Mouse (Mus musculus): ENCODE measurements around the gene Ptprr.

Gene Ptprr

GRCm38 (mm10) chr10:116121463-116121862 is 103.5 kb downstream of the Ptprr start:
- DNase-seq: no peak

- DNase-seq: no peak
Observed at GRCm38 (mm10) chr10:116123808-116124207, 105.8 kb downstream of the Ptprr start.

GRCm38 (mm10) chr10:116125364-116125763 is 107.4 kb downstream of the Ptprr start:
- no peak for DNase-seq

DNA sequence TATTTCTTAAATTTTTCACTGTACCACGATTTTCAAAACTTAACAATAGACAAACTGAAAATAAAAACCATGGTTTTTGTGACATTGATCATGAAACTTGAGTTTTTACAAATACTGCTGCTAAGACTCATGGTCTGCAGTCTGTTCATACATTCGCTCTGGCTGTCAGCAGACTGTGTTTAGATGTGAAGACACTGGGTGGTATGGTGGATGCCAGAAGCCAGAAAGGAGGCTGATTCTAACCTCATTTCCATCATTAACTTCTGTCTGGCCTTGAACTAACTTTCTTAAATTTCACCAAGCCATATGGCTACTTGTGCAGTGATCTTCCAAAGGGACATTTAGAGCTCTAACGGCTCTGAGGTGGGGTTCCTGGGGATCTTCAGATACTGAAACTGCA is 112.4 kb downstream of the Ptprr start:
- no peak for DNase-seq

DNA sequence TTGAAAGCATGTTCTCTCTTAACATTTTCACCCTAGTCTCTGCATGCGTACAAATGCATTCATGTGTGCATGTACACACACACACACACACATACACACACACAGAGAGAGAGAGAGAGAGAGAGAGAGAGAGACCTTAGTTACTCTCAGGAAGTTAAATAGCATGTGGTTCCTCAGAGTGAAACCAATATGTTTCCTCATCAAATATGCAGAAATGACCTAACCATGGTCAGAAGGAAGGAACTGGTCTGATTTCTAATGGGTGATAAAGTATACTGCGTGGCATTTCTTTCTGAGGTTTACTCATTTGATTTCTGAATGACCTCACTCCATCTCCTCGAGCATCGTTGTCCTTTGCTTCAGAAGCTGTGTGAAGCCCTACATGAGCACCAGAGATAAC is 113.2 kb downstream of the Ptprr start:
- DNase-seq: no peak

DNA sequence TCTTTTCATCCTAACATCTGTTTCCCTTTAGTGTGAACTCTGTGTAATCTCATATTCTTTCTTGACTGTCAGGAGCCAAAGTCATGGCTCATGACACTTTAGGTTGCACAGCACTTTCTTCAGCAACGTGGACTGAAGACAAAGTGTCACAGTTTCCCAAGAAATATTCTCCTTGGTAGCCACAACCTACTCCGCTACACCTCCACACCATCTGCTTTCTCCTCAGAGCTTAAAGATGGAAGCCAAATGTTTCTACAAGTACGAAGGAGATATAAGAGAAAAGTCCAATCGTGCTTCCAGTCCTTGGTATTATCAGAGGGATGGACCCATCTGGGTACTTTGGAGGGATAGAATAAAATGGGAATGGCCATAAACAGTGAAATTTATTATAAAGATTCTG is 114.2 kb downstream of the Ptprr start:
- no peak for DNase-seq

GRCm38 (mm10) chr10:116135187-116135586 is 117.2 kb downstream of the Ptprr start:
- DNase-seq: no peak

DNA sequence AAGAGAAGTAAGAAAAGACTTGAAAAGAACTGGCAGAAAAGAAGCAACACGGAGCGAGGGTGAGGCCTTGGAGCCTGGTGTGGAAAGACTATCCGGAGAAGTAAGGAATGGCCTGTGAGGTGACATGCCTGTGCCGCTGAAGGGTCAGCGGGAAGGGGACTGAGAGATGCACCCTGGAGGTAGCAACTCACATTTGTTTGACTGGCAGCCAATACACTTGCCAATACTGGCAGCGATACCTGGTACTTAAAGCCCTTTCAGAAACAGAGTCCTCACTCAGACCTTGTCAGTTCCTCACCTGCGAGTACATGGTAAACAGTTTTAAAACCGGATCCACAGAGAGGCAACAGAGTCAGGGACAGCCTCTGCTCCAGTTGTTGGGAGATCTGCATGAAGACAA is 122.2 kb downstream of the Ptprr start:
- no peak for DNase-seq

DNA sequence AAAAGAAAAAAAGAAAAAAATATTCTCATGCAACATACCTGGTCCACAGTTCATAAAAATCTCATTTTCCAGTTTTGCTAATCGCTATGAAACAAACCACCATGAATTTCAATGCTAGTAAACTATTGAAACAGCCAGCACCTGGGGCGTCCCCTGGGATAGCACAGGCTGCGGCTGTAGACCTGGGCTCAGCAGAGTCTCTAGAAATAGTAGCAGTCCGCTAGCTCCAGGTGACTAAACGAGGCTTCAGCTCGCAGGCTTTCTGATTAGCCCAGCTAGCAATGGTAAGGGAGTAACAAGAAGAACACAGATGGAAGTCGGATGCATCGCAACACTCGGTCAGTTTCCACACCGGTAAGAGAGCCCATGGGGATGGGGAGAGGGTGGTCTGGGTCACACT is 125.7 kb downstream of the Ptprr start:
- no peak for DNase-seq

- no peak for DNase-seq
Observed at GRCm38 (mm10) chr10:116146091-116146490, 128.1 kb downstream of the Ptprr start.

GRCm38 (mm10) chr10:116154707-116155106 is 136.7 kb downstream of the Ptprr start:
- peak; percentile 58 for DNase-seq

GRCm38 (mm10) chr10:116156699-116157098 is 138.7 kb downstream of the Ptprr start:
- no peak for DNase-seq

GRCm38 (mm10) chr10:116162338-116162737 is 144.3 kb downstream of the Ptprr start:
- DNase-seq: peak; percentile 48

- peak; percentile 30 for DNase-seq
Observed at GRCm38 (mm10) chr10:116175324-116175883, 157.4 kb downstream of the Ptprr start.

GRCm38 (mm10) chr10:116177390-116178179 is 159.6 kb downstream of the Ptprr start:
- DNase-seq: peak; percentile 55

DNA sequence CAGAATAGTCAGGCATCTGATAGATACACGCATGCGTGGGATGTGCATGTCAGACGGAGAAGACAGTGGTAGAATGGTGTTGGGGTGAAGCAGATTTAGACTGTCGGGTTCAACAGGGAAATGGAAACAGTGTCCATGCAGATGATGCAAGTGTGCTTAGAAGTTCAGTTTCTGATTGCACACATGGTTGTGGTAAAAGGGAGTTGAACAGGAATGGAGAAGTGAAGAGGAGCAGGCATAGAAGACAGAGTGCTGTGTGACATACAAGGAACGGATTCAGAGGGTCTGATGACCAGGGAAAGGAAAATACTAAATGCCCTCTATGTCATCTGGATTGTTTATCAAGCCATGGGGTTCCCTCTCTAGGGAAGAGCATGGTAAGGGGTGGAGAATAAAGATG is 163.2 kb downstream of the Ptprr start:
- DNase-seq: peak; percentile 51

GRCm38 (mm10) chr10:116182221-116182620 is 164.2 kb downstream of the Ptprr start:
- peak; percentile 10 for DNase-seq

DNA sequence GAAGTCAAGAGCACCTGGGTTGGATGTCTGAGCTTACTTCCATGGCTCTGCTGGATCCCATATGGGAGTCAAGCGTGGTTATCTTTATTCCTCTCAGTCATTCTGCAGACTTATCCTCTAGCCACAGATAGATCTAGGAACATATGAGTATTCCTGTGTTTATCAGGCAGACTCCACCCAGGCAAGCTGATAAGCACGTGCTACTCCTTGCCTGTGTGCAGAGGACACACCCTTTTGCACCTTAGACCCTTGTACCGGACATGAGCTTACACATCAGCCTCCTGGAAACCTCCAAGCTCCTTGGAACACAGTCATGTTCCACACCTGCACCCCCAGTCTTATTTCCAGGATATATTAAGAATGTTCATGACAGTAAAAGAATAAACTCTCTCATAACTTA is 165.2 kb downstream of the Ptprr start:
- peak; percentile 18 for DNase-seq

- DNase-seq: no peak
Observed at GRCm38 (mm10) chr10:116191724-116192123, 173.7 kb downstream of the Ptprr start.

DNA sequence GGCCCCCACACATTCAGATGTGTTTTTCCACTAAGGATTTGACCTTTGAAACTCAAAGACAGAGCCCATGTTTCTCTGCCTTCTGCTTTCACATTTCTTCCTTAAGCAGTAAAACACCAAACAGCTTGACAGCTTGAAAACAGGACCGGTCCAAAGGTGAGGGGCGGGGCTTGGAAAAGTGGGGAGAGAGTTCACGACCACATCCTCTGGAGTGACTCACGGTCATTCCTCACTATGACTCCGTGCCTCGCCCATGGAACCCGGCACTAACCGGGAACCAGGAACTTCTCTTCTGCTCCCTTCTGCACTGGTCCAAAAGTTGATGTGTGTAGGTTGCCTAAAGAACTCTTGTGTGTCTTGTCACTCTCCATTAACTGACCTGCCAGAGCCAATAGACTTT is 174.3 kb downstream of the Ptprr start:
- peak; percentile 77 for DNase-seq

DNA sequence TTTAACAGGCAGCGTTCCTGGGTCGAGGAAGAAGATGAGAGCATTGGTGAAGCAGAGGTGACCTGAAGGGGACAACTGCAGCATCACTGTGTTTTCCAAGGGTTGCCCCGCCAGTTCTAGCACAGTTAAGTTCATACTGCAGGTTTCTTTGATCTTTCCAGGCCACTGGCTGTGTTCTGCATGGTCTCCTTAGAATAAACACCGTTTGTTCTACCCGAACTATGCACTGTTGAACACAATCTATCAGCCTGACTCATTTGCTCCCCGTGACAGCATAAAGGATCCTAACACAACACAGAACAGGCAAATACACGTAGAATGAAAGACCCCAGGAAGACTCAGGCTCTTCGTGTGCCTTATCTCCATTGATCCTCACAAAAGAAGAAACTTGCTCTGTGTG is 176.4 kb downstream of the Ptprr start:
- peak; percentile 53 for DNase-seq

- peak; percentile 64 for DNase-seq
Observed at GRCm38 (mm10) chr10:116196596-116197415, 178.8 kb downstream of the Ptprr start.

- DNase-seq: peak; percentile 4
Observed at GRCm38 (mm10) chr10:116197416-116197939, 179.5 kb downstream of the Ptprr start.

DNA sequence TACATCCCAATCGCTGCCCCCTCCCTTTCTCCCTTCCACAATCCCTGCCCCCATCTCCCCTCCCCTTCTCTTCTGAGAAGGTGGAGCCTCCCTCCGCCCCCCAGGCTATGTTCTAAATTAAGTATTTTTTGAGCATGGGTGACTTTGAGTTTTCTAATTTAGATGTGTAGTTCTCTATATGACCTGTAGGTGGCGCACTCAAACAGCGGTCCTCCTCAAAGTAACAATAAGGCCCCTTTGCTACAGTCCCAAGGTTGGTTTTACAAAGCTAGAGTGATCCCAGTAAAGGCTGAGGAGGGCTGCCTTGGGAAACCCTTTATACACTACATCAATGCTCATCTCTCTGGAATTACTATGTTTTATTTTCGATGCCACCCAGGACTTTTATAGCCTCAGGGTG is 181.0 kb downstream of the Ptprr start:
- peak; percentile 78 for DNase-seq
